Mouse (Mus musculus) stomach, embryonic 14.5 days (tissue): ENCODE measurements around the gene Tbccd1. TPM values are rescaled to one million over a fixed set of nuclear protein-coding genes. Genes with fewer than 3 reads are reported as not detected.

Source experiments
- ATAC-seq: fragments of 200-750 bp; cut with Nextera tagmentation; 2 replicates; pipeline ENCODE4 v1.8.0; 2017; ENCODE audit warnings: low read depth, moderate TSS enrichment; ENCODE audit not compliant: insufficient number of reproducible peaks, insufficient read depth, low FRiP score
- H3K27ac ChIP-seq: fragments of 300-500 bp; sonication (generic); 2 replicates; pipeline ENCODE4 v1.5.1; 2014; ENCODE audit warnings: mild to moderate bottlenecking, low read length, moderate library complexity, mixed read lengths
- H3K27me3 ChIP-seq: fragments of 300-500 bp; sonication (generic); 2 replicates; pipeline ENCODE4 v1.6.1; 2014; ENCODE audit warnings: low read length, control low read depth, mixed read lengths; ENCODE audit not compliant: control insufficient read depth, insufficient read depth
- H3K36me3 ChIP-seq: fragments of 300-500 bp; sonication (generic); 2 replicates; pipeline ENCODE4 v1.6.1; 2014; ENCODE audit warnings: mild to moderate bottlenecking, control low read depth, low read length, moderate library complexity, mixed read lengths; ENCODE audit not compliant: control insufficient read depth, insufficient read depth
- H3K4me1 ChIP-seq: fragments of 300-500 bp; sonication (generic); 2 replicates; pipeline ENCODE4 v1.6.1; 2014; ENCODE audit warnings: low read length, control low read depth, mixed read lengths; ENCODE audit not compliant: control insufficient read depth, insufficient read depth
- H3K4me2 ChIP-seq: fragments of 300-500 bp; sonication (generic); replicated peaks from 2 replicates; pipeline ENCODE4 v1.6.1; 2014; ENCODE audit warnings: low read depth, low read length, control low read depth
- H3K4me3 ChIP-seq: fragments of 300-500 bp; sonication (generic); 2 replicates; pipeline ENCODE4 v1.5.1; 2014; ENCODE audit warnings: low read depth, low read length, control low read depth
- H3K9ac ChIP-seq: fragments of 300-500 bp; sonication (generic); replicated peaks from 2 replicates; pipeline ENCODE4 v1.6.1; 2014; ENCODE audit warnings: low read depth, mild to moderate bottlenecking, control low read depth, low read length, moderate library complexity, mixed read lengths
- H3K9me3 ChIP-seq: fragments of 300-500 bp; sonication (generic); 2 replicates; pipeline ENCODE4 v1.6.1; 2016; ENCODE audit warnings: low read depth, low read length, control low read depth; ENCODE audit not compliant: control insufficient read depth
- WGBS: fragments of 180-500 bp; shearing (Covaris S2); extraction: QIAGEN DNeasy Blood & Tissue Kit; methylation state at CpG from one replicate; pipeline ENCODE4 v1.1.7; 2014; 5-methylcytosine and 5-hydroxymethylcytosine counted together
- polyA plus RNA-seq: library from polyadenylated mRNA; unstranded; fragments of >200 nt; fragmentation: Nextera tagmentation; extraction: Ambion mirVana; gene quantifications from 2 replicates; pipeline ENCODE4 v1.2.1, GENCODE M21; 2014

Gene Tbccd1
- polyA plus RNA-seq, 1 experiment from 2014 or later: 32.2 TPM

GRCm38 (mm10) chr16:22807468-22808070 lies 49.9 kb downstream of the Tbccd1 start:
- 13% methylated on average over 17 of the region's 17 CpGs for WGBS

GRCm38 (mm10) chr16:22802786-22803185 lies 54.7 kb downstream of the Tbccd1 start:
- ATAC-seq: no peak
- no peak overlapping the region for H3K9ac ChIP-seq
- WGBS: 86% methylated on average over 7 of the region's 7 CpGs
- H3K36me3 ChIP-seq: no peaks in the 10 kb centered on the region
- H3K27me3 ChIP-seq: no peaks in the 10 kb centered on the region
- H3K9me3 ChIP-seq: no peaks in the 10 kb centered on the region
- H3K27ac ChIP-seq: no peak overlapping the region
- no peaks in the 10 kb centered on the region for H3K4me1 ChIP-seq
- no peak overlapping the region for H3K4me3 ChIP-seq
- no peak overlapping the region for H3K4me2 ChIP-seq

More at GRCm38 (mm10) chr16:22807468-22808070, 49.9 kb downstream of the Tbccd1 start:
- no peak overlapping the region; the same call in 1 of the 2 replicates for H3K4me2 ChIP-seq
- no peaks in the 10 kb centered on the region for H3K4me1 ChIP-seq
- H3K9me3 ChIP-seq: no peaks in the 10 kb centered on the region
- no peak for ATAC-seq
- no peaks in the 10 kb centered on the region for H3K36me3 ChIP-seq
- no peak overlapping the region for H3K27ac ChIP-seq
- H3K4me3 ChIP-seq: no peak overlapping the region
- no peaks in the 10 kb centered on the region for H3K27me3 ChIP-seq
- no peak overlapping the region for H3K9ac ChIP-seq

GRCm38 (mm10) chr16:22800849-22801109 lies 56.7 kb downstream of the Tbccd1 start:
- Histone ChIP-seq H3K4me3 (no peak overlapping the region), H3K27ac (no peak overlapping the region), H3K36me3 (no peaks in the 10 kb centered on the region), H3K27me3 (no peaks in the 10 kb centered on the region), H3K9ac (no peak overlapping the region), H3K9me3 (no peaks in the 10 kb centered on the region), H3K4me2 (no peak overlapping the region), H3K4me1 (no peaks in the 10 kb centered on the region)
- 63% methylated on average over 5 of the region's 5 CpGs for WGBS
- ATAC-seq: no peak

- no peaks in the 10 kb centered on the region for H3K36me3 ChIP-seq
- no peaks in the 10 kb centered on the region for H3K27me3 ChIP-seq
- no peak overlapping the region for H3K9ac ChIP-seq
- H3K4me2 ChIP-seq: no peak overlapping the region
- ATAC-seq: no peak
- no peaks in the 10 kb centered on the region for H3K4me1 ChIP-seq
- H3K4me3 ChIP-seq: no peak overlapping the region
- WGBS: 61% methylated on average over 6 of the region's 6 CpGs
- H3K27ac ChIP-seq: no peak overlapping the region
- no peaks in the 10 kb centered on the region for H3K9me3 ChIP-seq
Observed at GRCm38 (mm10) chr16:22800026-22800848, 57.2 kb downstream of the Tbccd1 start.

- ATAC-seq: no peak
- WGBS: 75% methylated on average over 3 of the region's 3 CpGs
- H3K9ac ChIP-seq: no peak overlapping the region
Observed at GRCm38 (mm10) chr16:22798520-22798919, 58.9 kb downstream of the Tbccd1 start.

GRCm38 (mm10) chr16:22797521-22797920 lies 59.9 kb downstream of the Tbccd1 start:
- H3K4me3 ChIP-seq: no peak overlapping the region
- no peaks in the 10 kb centered on the region for H3K27me3 ChIP-seq
- no peak overlapping the region for H3K27ac ChIP-seq
- H3K36me3 ChIP-seq: no peaks in the 10 kb centered on the region
- H3K9me3 ChIP-seq: no peaks in the 10 kb centered on the region
- no peak overlapping the region for H3K9ac ChIP-seq
- 77% methylated on average over 5 of the region's 5 CpGs for WGBS
- no peak for ATAC-seq
- no peak overlapping the region for H3K4me2 ChIP-seq
- no peaks in the 10 kb centered on the region for H3K4me1 ChIP-seq

More at GRCm38 (mm10) chr16:22798520-22798919, 58.9 kb downstream of the Tbccd1 start:
- Histone ChIP-seq H3K9me3 (no peaks in the 10 kb centered on the region), H3K36me3 (no peaks in the 10 kb centered on the region), H3K4me3 (no peak overlapping the region), H3K4me2 (no peak overlapping the region), H3K27me3 (no peaks in the 10 kb centered on the region), H3K4me1 (no peaks in the 10 kb centered on the region), H3K27ac (no peak overlapping the region)

GRCm38 (mm10) chr16:22795497-22795896 lies 62.0 kb downstream of the Tbccd1 start:
- no peak for ATAC-seq
- Histone ChIP-seq H3K4me1 (no peaks in the 10 kb centered on the region), H3K4me3 (no peak overlapping the region), H3K27me3 (no peaks in the 10 kb centered on the region), H3K27ac (no peak overlapping the region), H3K36me3 (no peaks in the 10 kb centered on the region), H3K9me3 (no peaks in the 10 kb centered on the region), H3K4me2 (no peak overlapping the region), H3K9ac (no peak overlapping the region)
- 74% methylated on average over 3 of the region's 3 CpGs for WGBS

- no peak overlapping the region for H3K4me2 ChIP-seq
- H3K4me1 ChIP-seq: 0 out of 2 replicates have a peak, but pooled peaks cover 5% of the 10 kb centered on the region
- no peaks in the 10 kb centered on the region for H3K9me3 ChIP-seq
- H3K4me3 ChIP-seq: no peak overlapping the region
- no peak overlapping the region for H3K9ac ChIP-seq
- no peaks in the 10 kb centered on the region for H3K27me3 ChIP-seq
- no peak for ATAC-seq
- H3K36me3 ChIP-seq: no peaks in the 10 kb centered on the region
- H3K27ac ChIP-seq: no peak overlapping the region
- 30% methylated on average over 2 of the region's 2 CpGs for WGBS
Observed at GRCm38 (mm10) chr16:22791235-22791634, 66.2 kb downstream of the Tbccd1 start.
